Mouse (Mus musculus): ENCODE measurements around the gene Ptprk. TPM values are rescaled to one million over a fixed set of nuclear protein-coding genes. Genes with fewer than 3 reads are reported as not detected.

Gene Ptprk
- polyA plus RNA-seq, 2 experiments, result 3.0 to 3.3 TPM

DNA sequence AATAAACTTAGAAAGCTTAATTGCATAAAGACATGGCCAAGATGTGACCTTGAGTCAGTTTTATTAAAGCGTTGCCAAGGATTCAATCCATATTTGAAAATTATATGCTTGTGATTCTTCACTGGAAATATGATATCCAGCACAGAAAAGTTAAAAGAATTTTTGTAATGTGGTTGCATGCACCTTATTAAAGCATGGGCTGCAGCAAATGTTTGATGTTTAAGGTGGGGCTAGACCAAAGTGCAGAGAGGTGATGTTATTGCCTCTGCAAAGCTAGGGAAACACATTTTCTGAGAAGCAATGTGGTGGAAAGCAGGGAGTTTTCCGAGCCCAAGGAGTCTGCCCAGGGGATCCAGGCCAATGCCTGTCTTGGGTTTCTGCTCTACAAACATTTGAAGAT is 334.4 kb downstream of the Ptprk start:
- Histone ChIP-seq H3K9me3 (ENCODE audit: control insufficient read depth, low read length) (no peaks in the 10 kb centered on the region), H3K4me2 (ENCODE audit: low read depth) (no peak overlapping the region), H3K4me1 (replicated peaks; ENCODE audit: control insufficient read depth in 2 of 2, insufficient read depth in 2 of 2, low read length in 1 of 2) (no peaks in the 10 kb centered on the region), H3K27me3 (ENCODE audit: control insufficient read depth, insufficient read depth, low read length) (no peaks in the 10 kb centered on the region), H3K36me3 (replicated peaks; ENCODE audit: control insufficient read depth, insufficient read depth, low read depth) (no peaks in the 10 kb centered on the region), H3K4me3 (ENCODE audit: insufficient read depth in 1 of 2, low read depth in 2 of 2, low read length in 2 of 2) (no peak overlapping the region), H3K9ac (replicated peaks) (no peak overlapping the region), H3K27ac (no peak overlapping the region)
- no peak for DNase-seq (ENCODE audit: low read depth in 3 of 3, low spot score in 3 of 3)
- WGBS (ENCODE audit: insufficient replicate concordance), result 54% methylated on average over 2 of the region's 2 CpGs
- no peak for TF ChIP-seq CTCF (IDR thresholded peaks at IDR 0.05; ENCODE audit: low read depth)
- TF ChIP-seq EP300 (IDR thresholded peaks at IDR 0.05; ENCODE audit: low read depth), result no peak
- no peak for ATAC-seq (ENCODE audit: insufficient read depth)

DNA sequence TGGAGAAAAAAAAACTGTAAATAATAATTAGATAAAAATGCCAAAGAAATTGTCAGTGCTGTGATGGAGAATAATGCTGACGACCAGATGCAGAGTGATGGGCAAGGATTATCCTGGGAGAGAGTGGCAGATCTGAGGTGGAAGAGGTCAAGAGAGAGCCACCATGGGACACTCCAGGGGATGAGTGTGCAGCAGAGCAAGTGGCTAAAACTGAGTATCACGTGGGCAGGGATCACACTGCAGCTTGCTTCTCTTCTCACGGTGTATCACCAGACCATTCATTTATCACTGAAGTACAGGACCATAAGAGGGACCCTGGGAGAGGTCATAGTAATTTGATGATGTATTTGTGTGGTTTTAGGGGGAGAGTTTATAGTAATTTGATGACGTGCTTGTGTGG is 340.2 kb downstream of the Ptprk start:
- H3K4me1 ChIP-seq (replicated peaks; ENCODE audit: control insufficient read depth in 2 of 2, insufficient read depth in 2 of 2, low read length in 1 of 2), result no peaks in the 10 kb centered on the region
- H3K9me3 ChIP-seq (ENCODE audit: control insufficient read depth, low read length), result no peaks in the 10 kb centered on the region
- H3K27ac ChIP-seq, result no peak overlapping the region
- no peak for TF ChIP-seq CTCF (IDR thresholded peaks at IDR 0.05; ENCODE audit: low read depth)
- TF ChIP-seq EP300 (IDR thresholded peaks at IDR 0.05; ENCODE audit: low read depth), result no peak
- H3K4me3 ChIP-seq (ENCODE audit: insufficient read depth in 1 of 2, low read depth in 2 of 2, low read length in 2 of 2), result no peak overlapping the region
- DNase-seq (ENCODE audit: low read depth in 3 of 3, low spot score in 3 of 3) (no peak), ATAC-seq (ENCODE audit: insufficient read depth) (no peak)
- H3K9ac ChIP-seq (replicated peaks), result no peak overlapping the region
- WGBS (ENCODE audit: insufficient replicate concordance), result 55% methylated on average over 4 of the region's 4 CpGs
- H3K36me3 ChIP-seq (replicated peaks; ENCODE audit: control insufficient read depth, insufficient read depth, low read depth), result no peaks in the 10 kb centered on the region
- H3K4me2 ChIP-seq (ENCODE audit: low read depth), result no peak overlapping the region
- no peaks in the 10 kb centered on the region for H3K27me3 ChIP-seq (ENCODE audit: control insufficient read depth, insufficient read depth, low read length)

- H3K27ac ChIP-seq, result no peak overlapping the region
- WGBS (ENCODE audit: insufficient replicate concordance), result 44% methylated on average over 3 of the region's 3 CpGs
- H3K9me3 ChIP-seq (ENCODE audit: control insufficient read depth, low read length), result no peaks in the 10 kb centered on the region
These were observed 348.0 kb downstream of the Ptprk start for GRCm38 (mm10) chr10:28422622-28423021.

GRCm38 (mm10) chr10:28425371-28425770 is 350.8 kb downstream of the Ptprk start:
- DNase-seq (ENCODE audit: low read depth in 3 of 3, low spot score in 3 of 3) (no peak), ATAC-seq (ENCODE audit: insufficient read depth) (no peak)
- no peak for TF ChIP-seq EP300 (IDR thresholded peaks at IDR 0.05; ENCODE audit: low read depth)
- TF ChIP-seq CTCF (IDR thresholded peaks at IDR 0.05; ENCODE audit: low read depth), result no peak
- Histone ChIP-seq H3K4me2 (ENCODE audit: low read depth) (no peak overlapping the region), H3K9me3 (ENCODE audit: control insufficient read depth, low read length) (no peaks in the 10 kb centered on the region), H3K4me1 (replicated peaks; ENCODE audit: control insufficient read depth in 2 of 2, insufficient read depth in 2 of 2, low read length in 1 of 2) (no peaks in the 10 kb centered on the region), H3K36me3 (replicated peaks; ENCODE audit: control insufficient read depth, insufficient read depth, low read depth) (no peaks in the 10 kb centered on the region), H3K4me3 (ENCODE audit: insufficient read depth in 1 of 2, low read depth in 2 of 2, low read length in 2 of 2) (no peak overlapping the region), H3K9ac (replicated peaks) (no peak overlapping the region), H3K27me3 (ENCODE audit: control insufficient read depth, insufficient read depth, low read length) (no peaks in the 10 kb centered on the region), H3K27ac (no peak overlapping the region)

More at GRCm38 (mm10) chr10:28422622-28423021, 348.0 kb downstream of the Ptprk start:
- Histone ChIP-seq H3K4me3 (ENCODE audit: insufficient read depth in 1 of 2, low read depth in 2 of 2, low read length in 2 of 2) (no peak overlapping the region), H3K36me3 (replicated peaks; ENCODE audit: control insufficient read depth, insufficient read depth, low read depth) (no peaks in the 10 kb centered on the region), H3K4me2 (ENCODE audit: low read depth) (no peak overlapping the region), H3K4me1 (replicated peaks; ENCODE audit: control insufficient read depth in 2 of 2, insufficient read depth in 2 of 2, low read length in 1 of 2) (no peaks in the 10 kb centered on the region), H3K27me3 (ENCODE audit: control insufficient read depth, insufficient read depth, low read length) (no peaks in the 10 kb centered on the region), H3K9ac (replicated peaks) (no peak overlapping the region)
- TF ChIP-seq EP300 (IDR thresholded peaks at IDR 0.05; ENCODE audit: low read depth), result no peak
- no peak for TF ChIP-seq CTCF (IDR thresholded peaks at IDR 0.05; ENCODE audit: low read depth)
- ATAC-seq (ENCODE audit: insufficient read depth) (peak; percentile 59; the same call in 1 of the 2 replicates), DNase-seq (ENCODE audit: low read depth in 3 of 3, low spot score in 3 of 3) (peak in 2 of 3 experiments; percentile 0 to 4)

DNA sequence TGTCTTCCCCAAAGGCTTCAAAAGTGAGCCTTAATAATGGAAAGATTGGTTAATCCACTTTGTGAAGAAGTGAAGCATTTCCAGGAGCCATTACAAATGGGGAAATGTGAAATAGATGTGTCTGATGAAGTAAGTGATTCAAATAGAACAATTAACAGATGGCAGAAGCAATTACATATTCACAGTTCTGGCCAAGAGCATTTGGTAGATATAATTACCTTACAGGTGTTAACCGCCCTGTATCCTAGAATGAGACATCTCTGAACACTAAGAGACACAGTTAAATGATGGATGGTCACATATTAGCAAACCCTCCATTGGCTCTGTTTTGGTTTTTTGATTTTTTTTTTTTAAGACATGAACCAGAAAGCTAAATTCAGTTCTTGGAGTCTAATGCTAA is 361.5 kb downstream of the Ptprk start:
- DNase-seq (ENCODE audit: low read depth in 3 of 3, low spot score in 3 of 3) (no peak), ATAC-seq (ENCODE audit: insufficient read depth) (no peak)
- no peak for TF ChIP-seq CTCF (IDR thresholded peaks at IDR 0.05; ENCODE audit: low read depth)
- H3K9me3 ChIP-seq (ENCODE audit: control insufficient read depth, low read length), result no peaks in the 10 kb centered on the region
- no peak overlapping the region for H3K27ac ChIP-seq
- H3K27me3 ChIP-seq (ENCODE audit: control insufficient read depth, insufficient read depth, low read length), result no peaks in the 10 kb centered on the region
- no peaks in the 10 kb centered on the region for H3K4me1 ChIP-seq (replicated peaks; ENCODE audit: control insufficient read depth in 2 of 2, insufficient read depth in 2 of 2, low read length in 1 of 2)
- no peaks in the 10 kb centered on the region for H3K36me3 ChIP-seq (replicated peaks; ENCODE audit: control insufficient read depth, insufficient read depth, low read depth)
- no peak overlapping the region for H3K4me2 ChIP-seq (ENCODE audit: low read depth)
- no peak overlapping the region for H3K9ac ChIP-seq (replicated peaks)
- no peak overlapping the region for H3K4me3 ChIP-seq (ENCODE audit: insufficient read depth in 1 of 2, low read depth in 2 of 2, low read length in 2 of 2)
- 66% methylated on average over 1 of the region's 1 CpGs for WGBS (ENCODE audit: insufficient replicate concordance)
